Mouse (Mus musculus) megakaryocyte-erythroid progenitor cell, adult 5-6 weeks (primary cell): Measurements from ENCODE around the gene Fam50a. TPM values are rescaled to one million over a fixed set of nuclear protein-coding genes. Genes with fewer than 3 reads are reported as not detected.

Experiments used
- ATAC-seq: replicated peaks from 2 replicates; pipeline ENCODE4 v1.8.0; 2016; ENCODE audit warnings: mild to moderate bottlenecking, inconsistent platforms; ENCODE audit not compliant: severe bottlenecking, poor library complexity, low FRiP score, low TSS enrichment
- total RNA-seq, 2 experiments: library from RNA; stranded (forward) in 1 of 2; stranded (reverse) in 1 of 2; fragments of 200-1000, 215-1000 nt in 1 of 2; fragments of >200 nt in 1 of 2; fragmentation: Nextera tagmentation in 1 of 2; gene quantifications; 2 replicates each; pipeline ENCODE4 v1.2.3; 2014 to 2017

Gene Fam50a
- 32.6 and 39.6 TPM in 2 replicates for total RNA-seq (2014; fragmentation: Nextera tagmentation)
- 62.1 and 75.4 TPM in 2 replicates for total RNA-seq (2017)

- ATAC-seq = peak; percentile 96
These were observed at the start of gene Fam50a for GRCm38 (mm10) chrX:74312540-74313464. Gene Fam50a (plus strand): TSS chrX:74313033.

GRCm38 (mm10) chrX:74269736-74270061, 43.1 kb upstream of the Fam50a start:
- ATAC-seq = peak; percentile 31; the same call in 1 of the 2 replicates

DNA sequence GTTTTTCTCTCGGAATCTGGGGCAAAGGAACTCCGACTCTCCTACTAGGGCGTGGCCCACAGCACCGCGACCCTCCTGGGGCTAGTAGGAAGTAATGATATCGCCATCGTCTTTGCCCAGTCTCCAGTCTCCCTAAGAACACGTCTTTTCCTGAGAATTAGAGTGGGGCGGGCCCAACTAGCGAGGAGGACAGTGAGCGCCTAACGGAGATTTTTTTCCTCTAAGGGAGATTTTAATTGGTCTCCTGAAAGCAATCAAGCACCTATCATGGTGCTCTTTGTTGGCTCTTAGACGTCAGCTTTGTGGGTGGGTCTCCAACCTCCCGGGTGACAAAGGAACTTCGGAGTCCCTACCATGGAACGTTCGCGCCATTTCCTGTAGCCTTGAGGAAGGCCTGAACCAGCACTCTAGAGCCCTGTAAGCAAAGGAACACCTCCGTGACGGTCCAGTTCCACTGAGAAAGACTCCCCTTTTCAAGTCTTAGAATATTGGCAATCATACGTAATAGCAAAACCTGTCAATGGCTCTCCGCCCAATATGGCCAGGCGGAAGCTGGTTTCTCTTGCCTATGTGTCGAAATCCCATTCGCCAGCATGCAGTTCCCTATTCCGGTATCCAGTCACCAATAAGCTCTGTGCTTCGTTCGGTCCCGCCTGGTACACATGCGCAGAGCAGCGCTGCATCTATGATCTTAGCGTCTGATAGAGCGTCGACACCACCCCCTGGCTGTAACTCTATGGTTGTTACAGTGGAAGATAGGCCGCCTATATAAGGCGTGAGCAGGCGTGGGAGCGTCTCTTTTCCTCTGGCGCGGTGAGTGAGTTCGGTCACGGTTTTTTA, 42.6 kb upstream of the Fam50a start, which contains the start of gene Rpl10:
TSS of gene Rpl10 (plus strand) at position 751 of the 840 bp plus-strand sequence.
- peak; percentile 84 for ATAC-seq

GRCm38 (mm10) chrX:74270902-74271551, 41.8 kb upstream of the Fam50a start:
- ATAC-seq = no peak; the same call in 1 of the 2 replicates

DNA sequence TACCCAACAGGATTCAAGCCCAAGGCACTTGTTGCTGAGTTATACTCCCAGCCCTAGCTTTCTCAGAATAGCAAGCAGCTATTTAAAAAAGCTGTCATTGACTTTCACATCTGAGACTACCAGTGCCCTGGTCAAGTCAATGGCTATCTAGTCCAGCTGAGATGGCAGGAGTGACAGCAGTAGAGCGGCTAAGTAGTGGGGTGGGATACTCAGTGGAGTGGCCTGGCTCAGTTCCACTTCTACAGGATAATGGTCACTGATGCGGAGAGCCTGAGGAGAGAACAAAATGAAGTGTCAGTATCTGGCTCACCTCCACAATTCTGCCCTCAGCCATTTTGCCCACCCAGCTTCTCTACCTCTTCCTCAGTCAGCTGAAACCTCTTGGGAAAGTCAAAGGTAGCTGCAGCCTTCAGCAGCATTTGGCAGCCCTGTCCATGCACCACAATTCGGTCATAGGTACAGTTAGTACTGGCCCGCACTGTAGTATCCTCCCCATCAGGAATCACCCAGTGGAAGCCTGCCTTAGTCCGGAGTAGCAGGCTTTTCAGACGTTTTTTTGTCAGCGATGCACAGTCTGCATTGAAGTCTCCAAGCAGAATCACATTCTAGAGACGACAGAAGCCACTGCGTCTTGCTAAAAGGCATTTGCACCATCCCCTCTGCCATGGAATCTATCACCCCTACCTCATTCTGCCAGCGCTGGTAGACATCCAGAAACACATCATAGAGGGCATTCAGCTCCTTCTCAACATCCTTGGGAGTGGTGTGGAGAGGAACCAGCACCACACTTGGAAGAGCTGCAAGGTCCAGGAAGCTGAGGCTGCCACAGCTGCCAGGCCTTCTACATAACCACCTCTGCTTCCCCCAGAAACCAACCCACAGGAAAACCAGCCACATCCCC, 39.2 kb upstream of the Fam50a start:
- ATAC-seq = no peak

GRCm38 (mm10) chrX:74277916-74278315, 34.9 kb upstream of the Fam50a start:
- no peak for ATAC-seq

GRCm38 (mm10) chrX:74281041-74281731, 31.6 kb upstream of the Fam50a start:
- ATAC-seq = no peak

- peak; percentile 94 for ATAC-seq
These were observed 31.0 kb upstream of the Fam50a start, which contains the start of the genes Taz and Dnase1l1 for GRCm38 (mm10) chrX:74281732-74282394. Gene Taz (plus strand): TSS chrX:74281912. Gene Dnase1l1 (minus strand): TSS chrX:74282337.

DNA sequence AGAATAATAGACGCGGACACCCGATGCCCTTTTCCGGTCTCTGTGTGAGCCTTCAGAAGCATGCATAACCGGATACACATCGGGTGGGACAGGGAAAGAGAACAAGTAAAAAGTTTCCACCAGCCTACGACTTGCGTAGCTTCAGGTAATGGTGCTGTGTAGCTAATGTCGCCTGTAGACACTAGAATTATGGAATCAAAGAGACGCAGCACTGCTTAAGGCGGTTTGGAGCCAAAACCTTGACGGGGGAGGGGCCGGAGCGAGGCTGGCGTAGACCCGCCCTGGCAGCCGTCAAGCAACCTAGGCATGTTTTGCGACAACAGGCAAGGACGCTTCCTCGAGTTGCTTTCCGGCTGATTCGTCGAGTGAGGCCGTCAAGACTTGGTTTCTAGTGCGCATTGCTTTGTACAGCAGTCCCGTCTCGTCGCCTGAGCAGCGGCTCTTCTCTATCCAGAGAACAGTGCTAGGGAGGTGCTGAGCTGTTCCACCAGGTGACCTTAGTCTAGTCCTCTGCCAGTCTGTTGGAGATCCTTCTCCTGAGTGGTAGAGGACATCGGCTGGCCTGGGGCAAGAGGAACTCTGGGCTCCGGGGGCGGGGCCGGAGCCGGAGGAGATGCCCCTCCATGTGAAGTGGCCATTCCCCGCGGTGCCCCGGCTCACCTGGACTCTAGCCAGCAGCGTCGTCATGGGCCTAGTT, 30.3 kb upstream of the Fam50a start:
- peak; percentile 68 for ATAC-seq

GRCm38 (mm10) chrX:74283092-74283437, 29.8 kb upstream of the Fam50a start:
- no peak for ATAC-seq

- no peak for ATAC-seq
These were observed 19.4 kb upstream of the Fam50a start for GRCm38 (mm10) chrX:74293431-74293830.

- peak; percentile 99 for ATAC-seq
These were observed 16.0 kb upstream of the Fam50a start, which contains the start of gene Atp6ap1 for GRCm38 (mm10) chrX:74296538-74297448. Gene Atp6ap1 (plus strand): TSS chrX:74297097.

- no peak for ATAC-seq
These were observed 14.5 kb upstream of the Fam50a start for GRCm38 (mm10) chrX:74298348-74298747.

DNA sequence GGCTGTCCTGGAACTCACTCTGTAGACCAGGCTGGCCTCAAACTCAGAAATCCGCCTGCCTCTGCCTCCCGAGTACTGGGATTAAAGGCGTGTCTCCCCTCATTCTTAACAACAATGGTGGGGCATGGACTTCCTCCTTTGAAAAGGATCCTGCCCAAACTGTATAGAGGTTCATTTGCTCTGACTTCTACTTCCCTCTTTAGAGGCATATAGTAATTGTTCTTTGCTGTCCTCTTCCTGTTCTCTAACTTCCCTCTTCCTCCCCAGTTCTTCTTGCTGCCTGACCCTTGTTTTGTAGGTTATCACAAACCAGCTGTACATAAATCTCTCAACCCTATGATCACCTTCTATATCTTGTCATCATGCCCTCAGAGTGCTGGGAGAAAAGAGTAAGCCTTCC, 13.1 kb upstream of the Fam50a start:
- no peak for ATAC-seq

DNA sequence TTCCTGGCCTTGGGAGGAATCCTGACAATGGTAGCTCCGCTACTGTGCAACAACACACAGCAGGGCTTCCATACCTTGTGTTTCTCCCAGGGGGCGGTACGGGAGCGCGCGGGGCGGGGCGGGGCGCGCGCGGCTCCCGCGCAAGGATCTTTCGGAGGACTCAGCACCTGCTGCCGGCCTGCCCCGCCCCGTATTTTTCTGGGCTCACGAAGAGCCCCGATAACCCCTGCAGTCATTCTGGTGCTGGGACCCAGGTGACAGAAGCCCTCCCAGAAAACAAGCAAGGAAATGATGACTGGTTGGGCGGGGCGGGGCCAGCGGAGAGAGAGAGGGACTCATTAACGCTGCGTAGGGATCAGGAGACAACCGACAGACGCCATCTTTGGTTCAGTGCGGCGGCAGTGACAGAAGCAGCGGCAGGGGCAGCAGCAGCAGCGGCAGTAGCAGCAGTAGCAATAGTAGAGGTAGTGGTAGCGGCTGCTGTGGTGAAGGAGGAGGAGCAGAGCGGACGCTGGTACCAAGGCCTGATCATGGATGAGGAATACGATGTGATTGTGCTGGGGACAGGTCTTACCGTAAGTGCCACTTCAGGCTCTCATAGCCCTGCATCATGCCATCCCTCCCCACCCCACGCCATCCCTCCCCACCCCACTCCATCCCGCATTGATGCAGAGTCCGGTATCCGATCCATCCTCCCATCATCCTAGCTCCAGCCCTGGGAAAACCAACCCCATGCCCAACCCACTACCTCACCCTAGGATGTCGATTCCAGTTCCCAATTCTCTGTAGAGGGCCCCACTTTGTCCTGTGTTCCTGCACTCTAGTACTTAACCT, 7.7 kb upstream of the Fam50a start, which contains the start of gene Gdi1:
TSS of gene Gdi1 (plus strand) at position 132 of the 834 bp plus-strand sequence.
- ATAC-seq = peak; percentile 84
